Mouse (Mus musculus): Measurements from ENCODE around the gene Resp18.
"Not testable (repeated sequence)": the region's sequence is repeated elsewhere in the genome, so short reads cannot be mapped to it uniquely, and the experiment has no call there.

The Resp18 gene

GRCm38 (mm10) chr1:75232489-75232888 is 45.7 kb downstream of the Resp18 start:
- not testable (repeated sequence) for DNase-seq

GRCm38 (mm10) chr1:75231664-75232152 is 46.5 kb downstream of the Resp18 start, which contains the start of gene A630095N17Rik:
TSS of gene A630095N17Rik (minus strand) at chr1:75232102.
- no peak for DNase-seq

GRCm38 (mm10) chr1:75231224-75231623 is 47.0 kb downstream of the Resp18 start:
- no peak for DNase-seq

GRCm38 (mm10) chr1:75230335-75230994 is 47.8 kb downstream of the Resp18 start:
- DNase-seq: no peak

GRCm38 (mm10) chr1:75229158-75229557 is 49.1 kb downstream of the Resp18 start:
- DNase-seq: no peak

- DNase-seq: no peak
Observed at GRCm38 (mm10) chr1:75227653-75228052, 50.6 kb downstream of the Resp18 start.

GRCm38 (mm10) chr1:75226138-75226537 is 52.1 kb downstream of the Resp18 start:
- no peak for DNase-seq

- DNase-seq: no peak
Observed at GRCm38 (mm10) chr1:75225473-75225872, 52.7 kb downstream of the Resp18 start.

GRCm38 (mm10) chr1:75223532-75223931 is 54.7 kb downstream of the Resp18 start:
- no peak for DNase-seq

- no peak for DNase-seq
Observed at GRCm38 (mm10) chr1:75222926-75223325, 55.3 kb downstream of the Resp18 start.
